Mouse (Mus musculus) neural tube, embryonic 13.5 days (tissue): ENCODE data around the gene Morc3. TPM values are rescaled to one million over a fixed set of nuclear protein-coding genes. Genes with fewer than 3 reads are reported as not detected.
"Not testable (repeated sequence)": the region's sequence is repeated elsewhere in the genome, so short reads cannot be mapped to it uniquely, and the experiment has no call there.

Experiments
- ATAC-seq: fragments of 200-750 bp; cut with Nextera tagmentation; 2 replicates; pipeline ENCODE4 v1.8.0; 2017; ENCODE audit warnings: low read depth, mild to moderate bottlenecking, moderate TSS enrichment, moderate library complexity
- H3K27ac ChIP-seq: fragments of 300-500 bp; sonication (generic); replicated peaks from 2 replicates; pipeline ENCODE4 v1.5.1; 2015; ENCODE audit warnings: moderate library complexity, mild to moderate bottlenecking, inconsistent platforms
- H3K27me3 ChIP-seq: fragments of 300-500 bp; sonication (generic); 2 replicates; pipeline ENCODE4 v1.6.1; 2015; ENCODE audit warnings: mild to moderate bottlenecking, inconsistent platforms
- H3K36me3 ChIP-seq: fragments of 300-500 bp; sonication (generic); 2 replicates; pipeline ENCODE4 v1.6.1; 2015; ENCODE audit warnings: mild to moderate bottlenecking, inconsistent platforms
- H3K4me1 ChIP-seq: fragments of 300-500 bp; sonication (generic); replicated peaks from 2 replicates; pipeline ENCODE4 v1.6.1; 2015; ENCODE audit warnings: inconsistent platforms
- H3K4me2 ChIP-seq: fragments of 300-500 bp; sonication (generic); 2 replicates; pipeline ENCODE4 v1.6.1; 2015; ENCODE audit warnings: inconsistent platforms, mild to moderate bottlenecking, moderate library complexity
- H3K4me3 ChIP-seq: fragments of 300-500 bp; sonication (generic); 2 replicates; pipeline ENCODE4 v1.5.1; 2015; ENCODE audit warnings: mild to moderate bottlenecking, inconsistent platforms
- H3K9ac ChIP-seq: fragments of 300-500 bp; sonication (generic); 2 replicates; pipeline ENCODE4 v1.6.1; 2015; ENCODE audit warnings: moderate library complexity, mild to moderate bottlenecking, inconsistent platforms
- H3K9me3 ChIP-seq: fragments of 300-500 bp; sonication (generic); 2 replicates; pipeline ENCODE4 v1.6.1; 2016; ENCODE audit warnings: inconsistent platforms
- WGBS: fragments of 180-500 bp; shearing (Covaris S2); methylation state at CpG from one replicate; pipeline ENCODE4 v1.1.7; 2015; 5-methylcytosine and 5-hydroxymethylcytosine counted together
- polyA plus RNA-seq: library from polyadenylated mRNA; unstranded; fragments of >200 nt; fragmentation: Nextera tagmentation; extraction: Ambion mirVana; gene quantifications from 2 replicates; pipeline ENCODE4 v1.2.1, GENCODE M21; 2015

Morc3 gene
- polyA plus RNA-seq, 1 experiment from 2014 or later, result 29.9 TPM

- Histone ChIP-seq H3K9me3 (peaks cover 11% of the 10 kb centered on the region), H3K4me1 (peaks cover 14% of the 10 kb centered on the region)
- ATAC-seq, H3K4me2 ChIP-seq, H3K4me3 ChIP-seq, H3K9ac ChIP-seq, H3K27ac ChIP-seq, H3K27me3 ChIP-seq, H3K36me3 ChIP-seq: not testable (repeated sequence)
- 88% methylated on average over 4 of the region's 8 CpGs for WGBS
These were observed 9.3 kb upstream of the Morc3 start for GRCm38 (mm10) chr16:93822433-93823225.

GRCm38 (mm10) chr16:93824799-93825198 lies 7.1 kb upstream of the Morc3 start:
- Histone ChIP-seq H3K9me3 (peaks cover 11% of the 10 kb centered on the region), H3K4me2 (no peak overlapping the region), H3K27ac (no peak overlapping the region), H3K9ac (no peak overlapping the region), H3K4me1 (no peaks in the 10 kb centered on the region), H3K4me3 (no peak overlapping the region), H3K27me3 (no peaks in the 10 kb centered on the region), H3K36me3 (no peaks in the 10 kb centered on the region)
- 88% methylated on average over 4 of the region's 4 CpGs for WGBS
- ATAC-seq, result no peak

- H3K9ac ChIP-seq, result no peak overlapping the region
- no peak overlapping the region for H3K27ac ChIP-seq
- peaks cover 11% of the 10 kb centered on the region for H3K9me3 ChIP-seq
- no peaks in the 10 kb centered on the region for H3K36me3 ChIP-seq
- no peaks in the 10 kb centered on the region for H3K4me1 ChIP-seq
- H3K4me3 ChIP-seq, result no peak overlapping the region
- no peak for ATAC-seq
- WGBS, result 89% methylated on average over 4 of the region's 4 CpGs
- no peak overlapping the region for H3K4me2 ChIP-seq
- no peaks in the 10 kb centered on the region for H3K27me3 ChIP-seq
These were observed 6.5 kb upstream of the Morc3 start for GRCm38 (mm10) chr16:93825463-93825862.

- ATAC-seq, result no peak
- WGBS, result 70% methylated on average over 11 of the region's 11 CpGs
These were observed 5.9 kb upstream of the Morc3 start for GRCm38 (mm10) chr16:93826054-93826453.

GRCm38 (mm10) chr16:93826478-93826877 lies 5.4 kb upstream of the Morc3 start:
- not testable (repeated sequence) for H3K4me1 ChIP-seq, H3K27me3 ChIP-seq, H3K9ac ChIP-seq, ATAC-seq, H3K4me2 ChIP-seq, H3K4me3 ChIP-seq, H3K27ac ChIP-seq, H3K36me3 ChIP-seq
- H3K9me3 ChIP-seq, result peaks cover 11% of the 10 kb centered on the region
- 47% methylated on average over 5 of the region's 5 CpGs for WGBS

More at GRCm38 (mm10) chr16:93826054-93826453, 5.9 kb upstream of the Morc3 start:
- Histone ChIP-seq H3K4me1 (no peaks in the 10 kb centered on the region), H3K9me3 (peaks cover 11% of the 10 kb centered on the region), H3K4me2 (no peak overlapping the region), H3K4me3 (no peak overlapping the region), H3K36me3 (no peaks in the 10 kb centered on the region), H3K9ac (no peak overlapping the region), H3K27me3 (no peaks in the 10 kb centered on the region), H3K27ac (no peak overlapping the region)

- H3K27me3 ChIP-seq, result no peaks in the 10 kb centered on the region
- H3K4me1 ChIP-seq, result peaks cover 4% of the 10 kb centered on the region; the same call in 1 of the 2 replicates
- no peak overlapping the region for H3K9ac ChIP-seq
- 89% methylated on average over 6 of the region's 6 CpGs for WGBS
- H3K36me3 ChIP-seq, result no peaks in the 10 kb centered on the region
- no peak overlapping the region for H3K4me2 ChIP-seq
- H3K4me3 ChIP-seq, result no peak overlapping the region
- ATAC-seq, result no peak
- no peak overlapping the region for H3K27ac ChIP-seq
- H3K9me3 ChIP-seq, result peaks cover 11% of the 10 kb centered on the region
These were observed 5.0 kb upstream of the Morc3 start for GRCm38 (mm10) chr16:93826909-93827308.

GRCm38 (mm10) chr16:93829526-93829925 lies 2.4 kb upstream of the Morc3 start:
- H3K4me1 ChIP-seq, result peaks cover 20% of the 10 kb centered on the region
- no peak for ATAC-seq
- 90% methylated on average over 15 of the region's 15 CpGs for WGBS

GRCm38 (mm10) chr16:93830071-93830470 lies 1.9 kb upstream of the Morc3 start:
- no peaks in the 10 kb centered on the region for H3K27me3 ChIP-seq
- H3K9me3 ChIP-seq, result no peaks in the 10 kb centered on the region
- peaks cover 20% of the 10 kb centered on the region for H3K4me1 ChIP-seq
- no peak for ATAC-seq
- no peak overlapping the region for H3K27ac ChIP-seq
- H3K9ac ChIP-seq, result no peak overlapping the region
- 85% methylated on average over 9 of the region's 9 CpGs for WGBS
- H3K4me2 ChIP-seq, result no peak overlapping the region
- no peak overlapping the region for H3K4me3 ChIP-seq
- H3K36me3 ChIP-seq, result no peaks in the 10 kb centered on the region

More at GRCm38 (mm10) chr16:93829526-93829925, 2.4 kb upstream of the Morc3 start:
- Histone ChIP-seq H3K9ac (no peak overlapping the region), H3K4me2 (no peak overlapping the region), H3K36me3 (no peaks in the 10 kb centered on the region), H3K27ac (no peak overlapping the region), H3K9me3 (no peaks in the 10 kb centered on the region), H3K27me3 (no peaks in the 10 kb centered on the region), H3K4me3 (no peak overlapping the region)

- Histone ChIP-seq H3K4me1 (peaks cover 20% of the 10 kb centered on the region), H3K9ac (no peak overlapping the region), H3K4me2 (no peak overlapping the region), H3K27ac (no peak overlapping the region), H3K9me3 (no peaks in the 10 kb centered on the region), H3K36me3 (no peaks in the 10 kb centered on the region), H3K4me3 (no peak overlapping the region), H3K27me3 (no peaks in the 10 kb centered on the region)
- ATAC-seq, result no peak
- 64% methylated on average over 5 of the region's 5 CpGs for WGBS
These were observed 1.0 kb upstream of the Morc3 start for GRCm38 (mm10) chr16:93830916-93831315.

- Histone ChIP-seq H3K27ac (peak overlapping the region; percentile 98), H3K4me1 (peaks cover 20% of the 10 kb centered on the region), H3K9ac (peak overlapping the region; percentile 95), H3K4me2 (peak overlapping the region; percentile 87), H3K36me3 (no peaks in the 10 kb centered on the region), H3K27me3 (no peaks in the 10 kb centered on the region), H3K9me3 (no peaks in the 10 kb centered on the region), H3K4me3 (peak overlapping the region; percentile 99)
- peak; percentile 73 for ATAC-seq
- 1% methylated on average over 52 of the region's 69 CpGs for WGBS
These were observed 743 bp downstream of the Morc3 start for GRCm38 (mm10) chr16:93832451-93833276.

GRCm38 (mm10) chr16:93833551-93833950 lies 1.6 kb downstream of the Morc3 start:
- no peak for ATAC-seq
- H3K36me3 ChIP-seq, result no peaks in the 10 kb centered on the region
- WGBS, result 88% methylated on average over 6 of the region's 6 CpGs
- H3K9ac ChIP-seq, result no peak overlapping the region
- H3K27me3 ChIP-seq, result no peaks in the 10 kb centered on the region
- H3K27ac ChIP-seq, result no peak overlapping the region
- H3K4me3 ChIP-seq, result peak overlapping the region; percentile 99
- no peaks in the 10 kb centered on the region for H3K9me3 ChIP-seq
- peaks cover 20% of the 10 kb centered on the region for H3K4me1 ChIP-seq
- H3K4me2 ChIP-seq, result peak overlapping the region; percentile 87

- H3K27ac ChIP-seq, result no peak overlapping the region
- 0 out of 2 replicates have a peak, but pooled peaks cover 2% of the 10 kb centered on the region for H3K36me3 ChIP-seq
- H3K4me2 ChIP-seq, result peak overlapping the region; percentile 87; the same call in 1 of the 2 replicates
- H3K9me3 ChIP-seq, result no peaks in the 10 kb centered on the region
- no peaks in the 10 kb centered on the region for H3K27me3 ChIP-seq
- H3K4me1 ChIP-seq, result peaks cover 20% of the 10 kb centered on the region
- H3K9ac ChIP-seq, result no peak overlapping the region
- ATAC-seq, result no peak
- 0 out of 2 replicates have a peak overlapping the region, but pooled peaks have one; percentile 99 for H3K4me3 ChIP-seq
- 94% methylated on average over 2 of the region's 2 CpGs for WGBS
These were observed 2.2 kb downstream of the Morc3 start for GRCm38 (mm10) chr16:93834076-93834475.
